Mouse (Mus musculus) adrenal gland, adult (tissue): ENCODE measurements around the gene Mcrip1.
"Not testable (repeated sequence)": the region's sequence is repeated elsewhere in the genome, so short reads cannot be mapped to it uniquely, and the experiment has no call there.

Source experiments
- DNase-seq, 2 experiments: peaks; one replicate each; pipeline ENCODE4 v3.0.0; 2022 to 2023; ENCODE audit warnings: low spot score in 1 of 2; ENCODE audit not compliant: inconsistent age in 2 of 2

Mcrip1 gene

GRCm38 (mm10) chr11:120549168-120549945 lies at the start of gene Mcrip1:
Gene Mcrip1, minus strand, starts transcription at chr11:120549727.
- peak; percentile 96 to 97 for DNase-seq

GRCm38 (mm10) chr11:120598990-120599549 lies 49.5 kb upstream of the Mcrip1 start:
- DNase-seq, result no peak

GRCm38 (mm10) chr11:120598283-120598989 lies 48.9 kb upstream of the Mcrip1 start, which contains the start of the genes Alyref and Anapc11:
Gene Alyref, minus strand, starts transcription at chr11:120598365.
Gene Anapc11, plus strand, starts transcription at chr11:120598421.
- peak; percentile 96 to 97 for DNase-seq

GRCm38 (mm10) chr11:120597240-120598235 lies 48.0 kb upstream of the Mcrip1 start:
- DNase-seq, result peak; percentile 45 to 67

- no peak for DNase-seq
Measured at GRCm38 (mm10) chr11:120588531-120588930, 39.0 kb upstream of the Mcrip1 start.

GRCm38 (mm10) chr11:120583937-120584336 lies 34.4 kb upstream of the Mcrip1 start:
- DNase-seq, result no peak

- not testable (repeated sequence) for DNase-seq
Measured at GRCm38 (mm10) chr11:120582982-120583293, 33.4 kb upstream of the Mcrip1 start.

- DNase-seq, result peak; percentile 45 to 80
Measured at GRCm38 (mm10) chr11:120582268-120582981, 32.9 kb upstream of the Mcrip1 start.

GRCm38 (mm10) chr11:120581490-120582267 lies 32.2 kb upstream of the Mcrip1 start, which contains the start of gene Arhgdia:
Gene Arhgdia, minus strand, starts transcription at chr11:120581624.
- peak; percentile 91 to 96 for DNase-seq

- DNase-seq, result peak; percentile 50 to 81
Measured at GRCm38 (mm10) chr11:120580871-120581331, 31.4 kb upstream of the Mcrip1 start.

- peak; percentile 39 to 63 for DNase-seq
Measured at GRCm38 (mm10) chr11:120580190-120580589, 30.7 kb upstream of the Mcrip1 start.

- peak; percentile 68 to 90 for DNase-seq
Measured at GRCm38 (mm10) chr11:120579316-120580107, 30.0 kb upstream of the Mcrip1 start.

- DNase-seq, result peak in 1 of 2 experiments; percentile 39
Measured at GRCm38 (mm10) chr11:120578694-120579243, 29.2 kb upstream of the Mcrip1 start.

GRCm38 (mm10) chr11:120578024-120578693 lies 28.6 kb upstream of the Mcrip1 start:
- peak in 1 of 2 experiments; percentile 45 for DNase-seq

GRCm38 (mm10) chr11:120577211-120578023 lies 27.9 kb upstream of the Mcrip1 start:
- peak in 1 of 2 experiments; percentile 68 for DNase-seq

GRCm38 (mm10) chr11:120576365-120576981 lies 26.9 kb upstream of the Mcrip1 start:
- no peak for DNase-seq
